Mouse (Mus musculus) gastrocnemius, postnatal 14 days (tissue): ENCODE measurements around the gene Gata2. TPM values are rescaled to one million over a fixed set of nuclear protein-coding genes. Genes with fewer than 3 reads are reported as not detected.

ENCODE experiments used
- DNase-seq: peaks from one replicate; pipeline ENCODE4 v3.0.0; 2021; ENCODE audit warnings: mixed read lengths
- intact Hi-C: fragments of 180-260 bp; cut with DNase I; formaldehyde crosslinking; loops from one replicate; pipeline ENCODE4 v1.15.1; 2025; ENCODE audit warnings: low total_unique reads
- total RNA-seq, 2 experiments: library from RNA; stranded (reverse); gene quantifications; 2 replicates each; pipeline ENCODE4 v1.2.3; 2021

Gata2 gene
- total RNA-seq, 2 experiments from 2014 or later: 5.4 to 7.4 TPM

- DNase-seq: no peak
- intact Hi-C loops: loop anchor here (5.0 kb wide), 1 partner anchor 38 kb away; no protein-coding TSS in a partner anchor
These were observed 10.2 kb downstream of the Gata2 start for GRCm38 (mm10) chr6:88203791-88204405.

DNA sequence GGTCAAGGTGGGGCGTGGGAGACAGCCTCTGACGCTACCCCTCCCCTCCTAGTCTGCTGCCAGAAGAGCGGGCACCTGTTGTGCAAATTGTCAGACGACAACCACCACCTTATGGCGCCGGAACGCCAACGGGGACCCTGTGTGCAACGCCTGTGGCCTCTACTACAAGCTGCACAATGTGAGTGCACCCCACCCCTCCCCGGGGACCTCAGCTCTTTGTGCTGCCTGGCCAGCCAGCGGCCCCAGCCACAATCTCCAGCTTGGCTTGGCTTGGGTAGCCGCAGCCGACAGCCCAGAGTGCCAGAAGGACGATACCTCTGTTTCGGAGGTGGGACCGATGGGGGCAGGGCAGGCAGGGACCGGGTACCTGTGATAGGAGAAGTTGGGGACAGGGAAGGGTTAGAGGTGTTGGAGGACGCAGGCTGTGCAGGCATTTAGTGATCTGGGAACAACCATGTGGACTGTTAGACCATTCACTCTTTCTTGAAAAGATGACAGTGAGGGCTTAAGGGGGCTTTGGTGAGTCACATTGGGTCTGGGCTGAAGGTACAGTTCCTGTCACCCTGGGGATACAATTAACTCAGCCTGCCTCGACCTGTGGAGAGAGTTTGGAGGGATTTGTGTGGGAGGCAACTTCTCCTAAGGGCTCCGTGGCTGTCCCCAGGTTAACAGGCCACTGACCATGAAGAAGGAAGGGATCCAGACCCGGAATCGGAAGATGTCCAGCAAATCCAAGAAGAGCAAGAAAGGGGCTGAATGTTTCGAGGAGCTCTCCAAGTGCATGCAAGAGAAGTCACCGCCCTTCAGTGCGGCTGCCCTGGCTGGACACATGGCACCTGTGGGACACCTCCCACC is 11.1 kb downstream of the Gata2 start:
- no peak for DNase-seq
- intact Hi-C loops: loop anchor here (5.0 kb wide), 1 partner anchor 38 kb away; no protein-coding TSS in a partner anchor

GRCm38 (mm10) chr6:88205386-88205700 is 11.7 kb downstream of the Gata2 start:
- intact Hi-C loops: no loop called here
- no peak for DNase-seq

DNA sequence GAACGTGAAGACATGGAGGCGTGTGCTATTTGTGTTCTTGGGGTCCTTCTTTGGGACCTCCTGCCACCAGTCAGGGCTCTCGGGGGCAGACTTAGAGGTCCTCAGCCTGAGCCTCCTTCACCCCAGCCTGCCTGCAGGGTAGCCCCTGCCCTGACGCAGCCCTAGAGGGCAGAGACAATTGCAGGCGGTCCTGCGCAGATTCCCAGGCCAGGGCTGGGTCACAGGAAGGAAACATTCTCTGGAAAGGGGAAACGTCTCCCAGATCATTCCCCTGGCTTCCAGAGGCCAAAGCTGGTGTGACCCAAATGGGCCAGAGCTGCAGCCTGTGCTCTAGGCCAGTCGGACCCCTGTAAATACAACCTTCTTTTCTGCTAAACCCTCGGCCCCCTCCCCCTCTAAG is 12.2 kb downstream of the Gata2 start:
- no peak for DNase-seq
- intact Hi-C loops: no loop called here

GRCm38 (mm10) chr6:88206566-88206965 is 12.9 kb downstream of the Gata2 start:
- no peak for DNase-seq
- intact Hi-C loops: no loop called here

- DNase-seq: no peak
- intact Hi-C loops: no loop called here
These were observed 13.8 kb downstream of the Gata2 start for GRCm38 (mm10) chr6:88207403-88208033.

DNA sequence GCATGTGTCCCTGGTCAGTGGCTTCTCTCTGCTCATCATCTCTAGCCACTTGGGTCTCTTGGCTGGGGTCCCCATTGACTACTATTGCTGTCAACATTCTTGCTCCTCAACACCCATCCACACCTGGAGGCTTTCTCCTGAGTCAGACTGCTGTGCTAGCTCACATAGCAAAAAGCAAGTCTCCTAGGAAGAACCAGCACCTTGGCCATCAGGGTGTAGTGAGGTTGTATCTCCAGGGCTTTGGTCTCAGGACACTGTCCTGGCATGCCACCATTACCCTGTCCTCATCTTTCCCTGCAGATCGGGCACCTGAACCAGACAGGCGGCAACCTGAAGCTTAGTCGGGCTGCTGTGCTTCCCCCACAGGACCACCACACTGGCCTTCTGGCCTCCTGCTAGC is 14.6 kb downstream of the Gata2 start:
- no peak for DNase-seq
- intact Hi-C loops: no loop called here

DNA sequence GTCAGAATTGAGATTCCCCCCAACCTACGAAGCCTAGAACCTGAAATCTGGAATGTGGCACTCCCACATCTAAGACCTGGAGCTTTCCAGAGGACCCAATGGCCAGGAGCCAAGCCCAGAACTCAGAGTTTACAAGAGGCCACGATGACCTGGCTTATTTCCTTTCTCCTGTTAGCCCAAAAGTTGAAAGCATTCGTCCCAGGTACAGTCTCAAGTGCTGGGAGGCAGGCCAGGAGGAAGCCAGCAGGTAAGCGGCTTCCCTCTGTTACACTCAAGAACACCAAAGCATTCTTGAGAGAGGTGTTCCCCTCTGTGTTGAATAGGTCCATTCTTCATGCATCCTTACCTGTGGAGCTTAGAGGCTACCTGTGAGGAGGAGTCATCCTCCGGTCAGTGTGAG is 15.8 kb downstream of the Gata2 start:
- intact Hi-C loops: no loop called here
- no peak for DNase-seq

DNA sequence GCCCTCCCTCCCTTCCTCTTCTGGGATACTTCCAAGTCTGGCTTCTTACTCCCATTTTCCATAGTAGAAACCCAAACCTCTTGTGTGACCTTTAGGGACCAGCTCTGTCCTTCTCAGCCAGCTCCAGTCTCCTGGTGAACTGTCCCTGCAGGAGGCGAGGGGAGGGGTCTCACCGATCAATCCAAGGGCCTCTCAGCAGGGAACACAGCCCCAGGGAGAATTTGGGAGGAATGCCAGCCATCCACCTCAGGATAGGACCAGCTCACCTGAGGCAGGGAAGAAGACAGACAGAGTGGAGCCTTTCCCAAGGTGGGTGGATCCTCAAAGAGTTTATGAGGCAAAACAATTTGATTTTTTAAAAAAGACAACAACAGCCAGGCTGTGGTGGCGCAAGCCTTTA is 16.5 kb downstream of the Gata2 start:
- DNase-seq: no peak
- intact Hi-C loops: no loop called here

GRCm38 (mm10) chr6:88215797-88216196 is 22.1 kb downstream of the Gata2 start:
- intact Hi-C loops: no loop called here
- no peak for DNase-seq

- no peak for DNase-seq
- intact Hi-C loops: no loop called here
These were observed 22.5 kb downstream of the Gata2 start for GRCm38 (mm10) chr6:88216199-88216598.

DNA sequence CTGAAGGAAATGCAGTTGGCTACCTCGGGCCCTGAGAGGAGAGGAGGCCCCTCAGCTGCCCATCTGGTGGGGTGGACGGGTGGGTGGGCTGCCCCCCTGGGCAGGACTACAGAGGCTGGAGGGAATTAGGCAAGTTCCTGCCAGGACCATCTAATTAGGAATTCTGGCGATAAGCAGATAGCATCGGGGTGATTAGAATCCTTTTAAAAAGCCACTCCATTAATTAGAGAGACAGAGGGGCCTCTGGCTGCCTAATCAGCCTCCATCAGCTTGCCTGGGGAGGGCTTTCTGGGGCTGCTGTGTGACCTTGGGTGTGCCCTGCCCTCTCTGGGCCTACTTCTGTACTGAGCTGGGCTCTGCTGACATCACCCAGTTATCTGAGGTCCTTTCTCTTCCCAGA is 25.4 kb downstream of the Gata2 start:
- no peak for DNase-seq
- intact Hi-C loops: no loop called here

DNA sequence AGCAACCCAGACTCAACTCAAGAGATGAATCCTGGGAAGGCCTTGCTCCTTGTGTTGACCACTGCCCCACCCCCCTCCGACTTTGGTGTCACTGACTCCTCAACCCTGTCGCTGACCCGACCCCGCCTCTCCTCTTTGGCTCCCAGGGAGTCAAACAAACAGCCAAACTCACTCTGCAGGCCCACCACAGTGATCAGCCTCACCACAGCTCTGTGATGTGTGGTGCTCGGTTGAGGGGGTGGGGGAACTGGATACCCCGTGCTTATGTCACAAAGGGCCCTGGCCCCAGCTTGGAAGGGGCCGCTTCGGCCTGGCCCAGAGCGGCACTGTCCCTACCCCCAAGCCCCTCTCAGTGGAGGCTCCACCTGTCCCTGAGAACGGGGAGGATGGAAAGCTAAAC is 28.3 kb downstream of the Gata2 start, which contains the start of gene Dnajb8:
Gene Dnajb8 (plus strand): TSS at position 301 of the 400 bp plus-strand sequence.
- intact Hi-C loops: no loop called here

GRCm38 (mm10) chr6:88226570-88226994 is 32.9 kb downstream of the Gata2 start:
- intact Hi-C loops: no loop called here
- DNase-seq: no peak

More for the DNA sequence above, 28.3 kb downstream of the Gata2 start, which contains the start of gene Dnajb8:
- no peak for DNase-seq

GRCm38 (mm10) chr6:88227537-88227936 is 33.8 kb downstream of the Gata2 start:
- DNase-seq: no peak
- intact Hi-C loops: no loop called here

DNA sequence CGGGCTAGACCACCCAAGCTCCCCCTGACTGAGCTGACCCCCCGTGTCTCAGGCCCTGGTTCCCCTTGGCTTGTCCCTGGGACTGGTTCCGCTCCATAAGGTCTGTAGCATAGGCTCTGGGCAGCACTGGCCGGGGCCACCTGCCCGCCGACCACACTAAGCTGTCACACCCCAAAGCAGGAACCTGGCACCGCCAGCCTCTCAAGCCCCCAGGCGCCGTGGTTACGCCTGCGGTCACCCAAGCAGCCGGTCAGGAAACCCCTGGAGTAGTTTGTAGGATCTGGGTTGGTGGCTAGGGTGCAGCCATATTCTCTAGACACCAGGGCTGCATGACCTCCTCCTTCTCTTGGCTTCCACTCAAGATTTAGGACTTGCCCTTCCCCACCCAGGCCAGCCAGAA is 35.5 kb downstream of the Gata2 start:
- intact Hi-C loops: no loop called here
- no peak for DNase-seq

DNA sequence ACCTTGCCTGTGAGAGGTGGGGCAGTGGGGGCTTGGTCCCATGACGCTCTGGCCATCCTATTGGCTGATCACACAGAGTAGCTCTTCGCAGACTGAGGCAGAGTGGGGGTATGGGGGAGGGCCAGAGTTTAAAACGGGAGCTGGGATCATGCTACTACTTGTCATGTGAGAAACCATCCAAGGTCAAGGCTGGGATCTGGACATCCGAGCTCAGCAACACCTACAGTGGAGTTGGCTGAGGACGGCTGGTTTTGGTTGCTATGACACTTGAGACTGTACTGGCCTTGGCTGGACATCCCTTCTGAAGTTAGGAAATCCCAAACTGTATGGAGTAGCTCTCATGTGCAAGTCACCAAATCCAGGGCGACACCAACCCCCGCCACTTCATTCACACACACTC is 38.1 kb downstream of the Gata2 start:
- intact Hi-C loops: no loop called here
- DNase-seq: no peak

GRCm38 (mm10) chr6:88232221-88232620 is 38.5 kb downstream of the Gata2 start:
- intact Hi-C loops: no loop called here
- DNase-seq: no peak

- intact Hi-C loops: no loop called here
- no peak for DNase-seq
These were observed 40.3 kb downstream of the Gata2 start for GRCm38 (mm10) chr6:88233996-88234395.

DNA sequence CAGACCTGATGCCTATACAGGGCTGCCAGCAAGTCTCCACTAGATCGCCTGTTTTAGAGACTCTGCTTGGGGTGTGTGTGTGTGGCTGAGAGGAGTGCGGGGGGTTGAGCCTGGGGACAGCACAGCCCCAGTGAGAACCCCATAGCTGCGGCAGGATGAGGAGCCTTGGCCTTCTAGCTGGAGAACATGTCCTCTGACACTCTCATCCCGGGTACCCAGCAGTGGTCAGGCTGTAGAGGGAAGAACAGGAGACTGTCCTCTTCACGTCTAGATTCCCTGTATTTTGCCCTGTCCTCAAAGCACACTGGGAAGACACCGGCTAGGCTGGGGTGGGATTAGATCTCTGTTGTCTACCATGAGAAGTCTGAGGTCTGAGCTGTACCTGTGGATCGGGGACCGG is 41.8 kb downstream of the Gata2 start:
- intact Hi-C loops: no loop called here
- DNase-seq: no peak

DNA sequence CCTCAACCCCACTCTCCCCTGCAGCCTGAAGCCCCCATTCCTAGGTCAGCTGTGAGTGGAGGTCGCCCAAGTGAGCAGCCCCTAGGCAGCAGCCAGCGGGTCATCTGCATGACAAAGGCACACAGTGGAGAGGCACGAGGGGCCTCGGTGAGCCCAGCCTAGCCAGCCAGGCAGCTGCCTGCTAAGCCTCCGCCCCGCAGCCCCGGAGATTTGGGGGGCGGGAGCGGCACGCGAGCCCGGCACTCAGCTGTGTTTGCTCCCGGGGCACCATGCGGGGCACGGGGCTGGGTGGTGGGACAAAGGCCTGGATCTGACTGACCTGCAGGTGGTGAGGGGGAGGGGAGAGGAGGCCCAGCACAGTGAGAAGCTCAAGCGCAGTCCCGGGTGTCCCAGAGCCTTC is 42.3 kb downstream of the Gata2 start:
- intact Hi-C loops: no loop called here

More for the DNA sequence above, 42.3 kb downstream of the Gata2 start:
- no peak for DNase-seq
